Mouse (Mus musculus): ENCODE data around the gene Dusp7.

GRCm38 (mm10) chr9:106367001-106367400, 1.4 kb upstream of the Dusp7 start:
- TF ChIP-seq CTCF (IDR thresholded peaks at IDR 0.05; ENCODE audit: low read depth, low read length) (no peak), POLR2A (IDR thresholded peaks at IDR 0.05; ENCODE audit: extremely low read depth, insufficient read depth, low read length) (no peak)

Data from liver, adult 2 months (tissue).